Mouse (Mus musculus) limb, embryonic 11.5 days (tissue): ENCODE results near the gene Bnip2. TPM values are rescaled to one million over a fixed set of nuclear protein-coding genes. Genes with fewer than 3 reads are reported as not detected.

Experiments
- ATAC-seq: fragments of 200-750 bp; cut with Nextera tagmentation; 2 replicates; pipeline ENCODE4 v1.8.0; 2017; ENCODE audit warnings: low read depth; ENCODE audit not compliant: insufficient number of reproducible peaks, low FRiP score, low TSS enrichment
- DNase-seq: peaks from one replicate; pipeline ENCODE4 v3.0.0-alpha.2; 2015; ENCODE audit warnings: low spot score
- H3K27ac ChIP-seq: fragments of 300-500 bp; sonication (generic); replicated peaks from 2 replicates; pipeline ENCODE4 v1.5.1; 2014; ENCODE audit warnings: low read depth, mild to moderate bottlenecking, low read length
- H3K27me3 ChIP-seq: fragments of 300-500 bp; sonication (generic); 2 replicates; pipeline ENCODE4 v1.6.1; 2014; ENCODE audit warnings: mild to moderate bottlenecking, low read length, mixed read lengths; ENCODE audit not compliant: control insufficient read depth, insufficient read depth
- H3K36me3 ChIP-seq: fragments of 300-500 bp; sonication (generic); 2 replicates; pipeline ENCODE4 v1.6.1; 2014; ENCODE audit warnings: mild to moderate bottlenecking, low read length, moderate library complexity, mixed read lengths; ENCODE audit not compliant: control insufficient read depth, insufficient read depth
- H3K4me1 ChIP-seq: fragments of 300-500 bp; sonication (generic); 2 replicates; pipeline ENCODE4 v1.6.1; 2014; ENCODE audit warnings: low read length, mixed read lengths; ENCODE audit not compliant: control insufficient read depth, insufficient read depth
- H3K4me2 ChIP-seq: fragments of 300-500 bp; sonication (generic); 2 replicates; pipeline ENCODE4 v1.6.1; 2014; ENCODE audit warnings: low read depth, mild to moderate bottlenecking, moderate library complexity; ENCODE audit not compliant: severe bottlenecking
- H3K4me3 ChIP-seq: fragments of 300-500 bp; sonication (generic); 2 replicates; pipeline ENCODE4 v1.5.1; 2014; ENCODE audit warnings: low read depth, low read length
- H3K9ac ChIP-seq: fragments of 300-500 bp; sonication (generic); 2 replicates; pipeline ENCODE4 v1.6.1; 2014; ENCODE audit warnings: mild to moderate bottlenecking, low read length
- H3K9me3 ChIP-seq: fragments of 300-500 bp; sonication (generic); 2 replicates; pipeline ENCODE4 v1.6.1; 2016; ENCODE audit warnings: low read length; ENCODE audit not compliant: control insufficient read depth
- WGBS: fragments of 180-500 bp; shearing (Covaris S2); extraction: QIAGEN DNeasy Blood & Tissue Kit; methylation state at CpG from one replicate; pipeline ENCODE4 v1.1.7; 2014; 5-methylcytosine and 5-hydroxymethylcytosine counted together
- polyA plus RNA-seq: library from polyadenylated mRNA; unstranded; fragments of >200 nt; fragmentation: Nextera tagmentation; extraction: Ambion mirVana; gene quantifications from 2 replicates; pipeline ENCODE4 v1.2.1, GENCODE M21; 2014

The Bnip2 gene
- polyA plus RNA-seq, 1 experiment from 2014 or later, result 113 TPM

GRCm38 (mm10) chr9:70032167-70032566 is 42.9 kb downstream of the Bnip2 start:
- 96% methylated on average over 1 of the region's 1 CpGs for WGBS
- DNase-seq (no peak), ATAC-seq (no peak)
- H3K4me3 ChIP-seq, result no peak overlapping the region
- H3K9ac ChIP-seq, result no peak overlapping the region
- H3K27me3 ChIP-seq, result no peaks in the 10 kb centered on the region
- no peak overlapping the region for H3K4me2 ChIP-seq
- H3K36me3 ChIP-seq, result no peaks in the 10 kb centered on the region
- no peak overlapping the region for H3K27ac ChIP-seq
- H3K4me1 ChIP-seq, result no peaks in the 10 kb centered on the region
- H3K9me3 ChIP-seq, result no peaks in the 10 kb centered on the region

DNA sequence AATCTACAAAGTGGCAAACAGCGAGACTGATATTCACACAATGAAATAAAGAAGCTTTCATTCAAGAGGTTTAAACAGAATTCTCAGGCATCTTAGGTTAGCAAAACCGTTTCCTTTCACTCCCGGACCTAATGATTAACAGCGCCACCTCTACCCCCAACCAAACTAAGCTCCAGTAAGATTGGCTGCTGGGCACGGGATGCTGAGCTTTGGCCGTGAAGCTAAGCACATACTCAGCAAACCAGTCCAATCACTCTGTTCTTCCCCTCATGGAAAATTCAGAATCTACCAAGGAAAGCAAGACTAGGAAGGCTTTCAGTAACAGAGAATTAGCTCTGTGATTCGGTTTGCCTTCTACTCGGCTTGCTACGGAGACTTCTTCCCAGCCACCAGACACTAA is 43.8 kb downstream of the Bnip2 start:
- H3K9ac ChIP-seq, result no peak overlapping the region
- H3K36me3 ChIP-seq, result no peaks in the 10 kb centered on the region
- H3K9me3 ChIP-seq, result no peaks in the 10 kb centered on the region
- H3K4me1 ChIP-seq, result no peaks in the 10 kb centered on the region
- no peak for DNase-seq
- no peaks in the 10 kb centered on the region for H3K27me3 ChIP-seq
- no peak overlapping the region for H3K4me3 ChIP-seq
- ATAC-seq, result no peak
- no peak overlapping the region for H3K27ac ChIP-seq
- no peak overlapping the region for H3K4me2 ChIP-seq
- WGBS, result 79% methylated on average over 9 of the region's 9 CpGs

DNA sequence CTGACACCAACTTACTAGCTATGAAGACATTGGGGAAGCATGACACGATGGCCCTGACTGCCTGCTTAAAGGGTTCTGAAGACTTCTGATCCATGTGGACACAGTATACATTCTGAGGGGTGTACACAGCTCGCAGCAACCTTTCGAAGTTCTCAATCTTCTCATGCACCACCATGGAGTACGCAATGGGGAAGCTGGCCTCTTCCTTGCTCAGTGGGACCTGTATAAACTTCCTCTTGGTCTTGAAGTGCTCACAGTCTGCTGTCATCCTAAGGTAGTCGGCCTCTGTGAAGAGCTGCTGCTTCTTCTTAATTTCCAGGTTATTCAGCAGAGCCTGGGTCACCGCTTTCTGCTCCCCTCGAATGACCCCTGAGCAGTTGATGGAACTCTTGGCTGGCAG is 45.4 kb downstream of the Bnip2 start:
- Histone ChIP-seq H3K27me3 (no peaks in the 10 kb centered on the region), H3K27ac (no peak overlapping the region), H3K4me3 (no peak overlapping the region), H3K4me1 (no peaks in the 10 kb centered on the region), H3K4me2 (no peak overlapping the region), H3K9me3 (no peaks in the 10 kb centered on the region), H3K9ac (no peak overlapping the region), H3K36me3 (no peaks in the 10 kb centered on the region)
- ATAC-seq, result no peak
- WGBS, result 91% methylated on average over 7 of the region's 7 CpGs
- no peak for DNase-seq

GRCm38 (mm10) chr9:70036646-70037045 is 47.4 kb downstream of the Bnip2 start:
- Histone ChIP-seq H3K9ac (no peak overlapping the region), H3K27me3 (no peaks in the 10 kb centered on the region), H3K4me2 (no peak overlapping the region), H3K27ac (no peak overlapping the region), H3K9me3 (no peaks in the 10 kb centered on the region), H3K36me3 (no peaks in the 10 kb centered on the region), H3K4me1 (no peaks in the 10 kb centered on the region), H3K4me3 (no peak overlapping the region)
- DNase-seq, result no peak
- WGBS, result 77% methylated on average over 4 of the region's 4 CpGs
- no peak for ATAC-seq

GRCm38 (mm10) chr9:70037988-70038387 is 48.7 kb downstream of the Bnip2 start, which contains the start of gene Gcnt3:
Gene Gcnt3 (minus strand): TSS chr9:70038088.
- Histone ChIP-seq H3K36me3 (no peaks in the 10 kb centered on the region; the same call in 1 of the 2 replicates), H3K4me2 (no peak within 1 kb of the TSS), H3K9ac (no peak within 1 kb of the TSS), H3K4me3 (no peak within 1 kb of the TSS), H3K4me1 (no peaks in the 10 kb centered on the region), H3K27me3 (no peaks in the 10 kb centered on the region), H3K27ac (no peak within 1 kb of the TSS), H3K9me3 (no peaks in the 10 kb centered on the region)
- 83% methylated on average over 7 of the region's 7 CpGs for WGBS
- DNase-seq (no peak), ATAC-seq (no peak)

- no peak for DNase-seq
- H3K4me3 ChIP-seq, result no peak overlapping the region
- no peaks in the 10 kb centered on the region; the same call in 1 of the 2 replicates for H3K36me3 ChIP-seq
- H3K27me3 ChIP-seq, result no peaks in the 10 kb centered on the region
- no peaks in the 10 kb centered on the region for H3K4me1 ChIP-seq
- no peak for ATAC-seq
- H3K27ac ChIP-seq, result no peak overlapping the region
- no peak overlapping the region for H3K4me2 ChIP-seq
- 89% methylated on average over 6 of the region's 6 CpGs for WGBS
- no peaks in the 10 kb centered on the region for H3K9me3 ChIP-seq
- H3K9ac ChIP-seq, result no peak overlapping the region
Measured at GRCm38 (mm10) chr9:70039597-70040385, 50.5 kb downstream of the Bnip2 start.

- DNase-seq, result no peak
- Histone ChIP-seq H3K9me3 (no peaks in the 10 kb centered on the region), H3K4me2 (no peak overlapping the region), H3K27ac (no peak overlapping the region), H3K4me1 (no peaks in the 10 kb centered on the region), H3K9ac (no peak overlapping the region), H3K36me3 (no peaks in the 10 kb centered on the region; the same call in 1 of the 2 replicates), H3K27me3 (no peaks in the 10 kb centered on the region), H3K4me3 (no peak overlapping the region)
- 87% methylated on average over 11 of the region's 11 CpGs for WGBS
- ATAC-seq, result no peak
Measured at GRCm38 (mm10) chr9:70040570-70040969, 51.3 kb downstream of the Bnip2 start.

DNA sequence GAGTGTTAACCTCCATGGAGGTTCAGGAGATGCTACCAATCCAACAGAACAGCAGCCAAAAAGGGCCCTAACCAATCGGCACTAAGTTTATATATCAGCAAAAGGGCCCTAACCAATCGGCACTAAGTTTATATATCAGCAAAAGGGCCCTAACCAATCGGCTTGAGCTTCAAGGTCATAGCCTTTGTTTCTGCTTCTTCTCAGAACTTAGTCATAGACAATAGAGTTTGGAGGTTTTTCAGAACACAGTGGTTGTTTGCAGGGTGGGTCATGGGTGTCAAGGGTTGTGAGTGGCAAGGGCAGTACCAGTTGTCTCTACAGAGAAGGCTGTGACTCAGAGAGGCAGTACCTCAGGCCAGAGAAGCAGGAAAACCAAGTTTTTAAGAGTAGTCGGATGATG is 52.9 kb downstream of the Bnip2 start:
- H3K9me3 ChIP-seq, result no peaks in the 10 kb centered on the region
- H3K4me2 ChIP-seq, result no peak overlapping the region
- WGBS, result 95% methylated on average over 4 of the region's 4 CpGs
- no peak overlapping the region for H3K9ac ChIP-seq
- no peak overlapping the region for H3K27ac ChIP-seq
- H3K4me3 ChIP-seq, result no peak overlapping the region
- no peak for ATAC-seq
- H3K4me1 ChIP-seq, result no peaks in the 10 kb centered on the region
- no peaks in the 10 kb centered on the region; the same call in 1 of the 2 replicates for H3K36me3 ChIP-seq
- DNase-seq, result no peak
- no peaks in the 10 kb centered on the region for H3K27me3 ChIP-seq

- DNase-seq (no peak), ATAC-seq (no peak)
- H3K9me3 ChIP-seq, result no peaks in the 10 kb centered on the region
- no peak overlapping the region for H3K4me2 ChIP-seq
- no peaks in the 10 kb centered on the region for H3K4me1 ChIP-seq
- H3K27me3 ChIP-seq, result no peaks in the 10 kb centered on the region
- H3K36me3 ChIP-seq, result no peaks in the 10 kb centered on the region; the same call in 1 of the 2 replicates
- no peak overlapping the region for H3K4me3 ChIP-seq
- WGBS, result 56% methylated on average over 1 of the region's 1 CpGs
- H3K27ac ChIP-seq, result no peak overlapping the region
- H3K9ac ChIP-seq, result no peak overlapping the region
Measured at GRCm38 (mm10) chr9:70042935-70043334, 53.7 kb downstream of the Bnip2 start.
